Mouse (Mus musculus) embryo, embryonic 11 days (tissue): Measurements from ENCODE around the gene Sh3pxd2a.

Experiments used
- DNase-seq: peaks from one replicate; pipeline ENCODE4 v3.0.0-alpha.2; 2015

Sh3pxd2a gene

GRCm38 (mm10) chr19:47261196-47261595 lies 203.0 kb downstream of the Sh3pxd2a start:
- no peak for DNase-seq

- peak; percentile 65 for DNase-seq
Observed at GRCm38 (mm10) chr19:47259581-47259980, 204.6 kb downstream of the Sh3pxd2a start.

- no peak for DNase-seq
Observed at GRCm38 (mm10) chr19:47255919-47256318, 208.3 kb downstream of the Sh3pxd2a start.

GRCm38 (mm10) chr19:47255036-47255435 lies 209.2 kb downstream of the Sh3pxd2a start:
- DNase-seq = no peak

GRCm38 (mm10) chr19:47253053-47253628 lies 211.1 kb downstream of the Sh3pxd2a start:
- DNase-seq = peak; percentile 69

- DNase-seq = peak; percentile 32
Observed at GRCm38 (mm10) chr19:47250931-47251330, 213.3 kb downstream of the Sh3pxd2a start.

GRCm38 (mm10) chr19:47248906-47249568 lies 215.2 kb downstream of the Sh3pxd2a start:
- no peak for DNase-seq

- no peak for DNase-seq
Observed at GRCm38 (mm10) chr19:47248296-47248695, 215.9 kb downstream of the Sh3pxd2a start.

- DNase-seq = no peak
Observed at GRCm38 (mm10) chr19:47247791-47248190, 216.4 kb downstream of the Sh3pxd2a start.

- DNase-seq = no peak
Observed at GRCm38 (mm10) chr19:47245512-47245911, 218.7 kb downstream of the Sh3pxd2a start.

GRCm38 (mm10) chr19:47242227-47242626 lies 222.0 kb downstream of the Sh3pxd2a start:
- DNase-seq = no peak

GRCm38 (mm10) chr19:47240957-47241356 lies 223.2 kb downstream of the Sh3pxd2a start:
- no peak for DNase-seq

- DNase-seq = peak; percentile 83
Observed at GRCm38 (mm10) chr19:47240076-47240475, 224.1 kb downstream of the Sh3pxd2a start.

GRCm38 (mm10) chr19:47233087-47233486 lies 231.1 kb downstream of the Sh3pxd2a start:
- no peak for DNase-seq

- DNase-seq = no peak
Observed at GRCm38 (mm10) chr19:47232077-47232865, 231.9 kb downstream of the Sh3pxd2a start.

GRCm38 (mm10) chr19:47231389-47231788 lies 232.8 kb downstream of the Sh3pxd2a start:
- no peak for DNase-seq

- DNase-seq = no peak
Observed at GRCm38 (mm10) chr19:47230682-47231081, 233.5 kb downstream of the Sh3pxd2a start.

- no peak for DNase-seq
Observed at GRCm38 (mm10) chr19:47230082-47230481, 234.1 kb downstream of the Sh3pxd2a start.

- no peak for DNase-seq
Observed at GRCm38 (mm10) chr19:47229461-47229860, 234.7 kb downstream of the Sh3pxd2a start.

GRCm38 (mm10) chr19:47228725-47229252 lies 235.4 kb downstream of the Sh3pxd2a start:
- DNase-seq = peak; percentile 69

- no peak for DNase-seq
Observed at GRCm38 (mm10) chr19:47225791-47226190, 238.4 kb downstream of the Sh3pxd2a start.

- no peak for DNase-seq
Observed at GRCm38 (mm10) chr19:47224743-47225142, 239.5 kb downstream of the Sh3pxd2a start.

GRCm38 (mm10) chr19:47222841-47223557 lies 241.2 kb downstream of the Sh3pxd2a start:
- DNase-seq = no peak
